Mouse (Mus musculus) hindbrain, embryonic 12.5 days (tissue): ENCODE results near the gene Csde1. TPM values are rescaled to one million over a fixed set of nuclear protein-coding genes. Genes with fewer than 3 reads are reported as not detected.
A peak's percentile ranks its signal among the peaks of the same experiment; 100 is the strongest.

Experiments used
- ATAC-seq: fragments of 200-750 bp; cut with Nextera tagmentation; 2 replicates; pipeline ENCODE4 v1.8.0; 2017; ENCODE audit warnings: moderate TSS enrichment; ENCODE audit not compliant: low FRiP score
- H3K27ac ChIP-seq: fragments of 300-500 bp; sonication (generic); 2 replicates; pipeline ENCODE4 v1.5.1; 2016; ENCODE audit warnings: mild to moderate bottlenecking
- H3K27me3 ChIP-seq: fragments of 300-500 bp; sonication (generic); 2 replicates; pipeline ENCODE4 v1.6.1; 2016; ENCODE audit warnings: mild to moderate bottlenecking
- H3K36me3 ChIP-seq: fragments of 300-500 bp; sonication (generic); 2 replicates; pipeline ENCODE4 v1.6.1; 2016; ENCODE audit warnings: mild to moderate bottlenecking
- H3K4me1 ChIP-seq: fragments of 300-500 bp; sonication (generic); 2 replicates; pipeline ENCODE4 v1.6.1; 2016
- H3K4me2 ChIP-seq: fragments of 300-500 bp; sonication (generic); replicated peaks from 2 replicates; pipeline ENCODE4 v1.6.1; 2016; ENCODE audit warnings: mild to moderate bottlenecking
- H3K4me3 ChIP-seq: fragments of 300-500 bp; sonication (generic); 2 replicates; pipeline ENCODE4 v1.5.1; 2016; ENCODE audit warnings: mild to moderate bottlenecking
- H3K9ac ChIP-seq: fragments of 300-500 bp; sonication (generic); 2 replicates; pipeline ENCODE4 v1.6.1; 2016; ENCODE audit warnings: mild to moderate bottlenecking, moderate library complexity
- H3K9me3 ChIP-seq: fragments of 300-500 bp; sonication (generic); replicated peaks from 2 replicates; pipeline ENCODE4 v1.6.1; 2016; ENCODE audit warnings: mild to moderate bottlenecking
- WGBS: fragments of 180-500 bp; shearing (Covaris S2); methylation state at CpG from one replicate; pipeline ENCODE4 v1.1.7; 2016; 5-methylcytosine and 5-hydroxymethylcytosine counted together
- polyA plus RNA-seq: library from polyadenylated mRNA; unstranded; fragments of >200 nt; fragmentation: Nextera tagmentation; extraction: Ambion mirVana; gene quantifications from 2 replicates; pipeline ENCODE4 v1.2.1, GENCODE M21; 2016

Gene Csde1
- polyA plus RNA-seq, 1 experiment from 2014 or later = 499 TPM

DNA sequence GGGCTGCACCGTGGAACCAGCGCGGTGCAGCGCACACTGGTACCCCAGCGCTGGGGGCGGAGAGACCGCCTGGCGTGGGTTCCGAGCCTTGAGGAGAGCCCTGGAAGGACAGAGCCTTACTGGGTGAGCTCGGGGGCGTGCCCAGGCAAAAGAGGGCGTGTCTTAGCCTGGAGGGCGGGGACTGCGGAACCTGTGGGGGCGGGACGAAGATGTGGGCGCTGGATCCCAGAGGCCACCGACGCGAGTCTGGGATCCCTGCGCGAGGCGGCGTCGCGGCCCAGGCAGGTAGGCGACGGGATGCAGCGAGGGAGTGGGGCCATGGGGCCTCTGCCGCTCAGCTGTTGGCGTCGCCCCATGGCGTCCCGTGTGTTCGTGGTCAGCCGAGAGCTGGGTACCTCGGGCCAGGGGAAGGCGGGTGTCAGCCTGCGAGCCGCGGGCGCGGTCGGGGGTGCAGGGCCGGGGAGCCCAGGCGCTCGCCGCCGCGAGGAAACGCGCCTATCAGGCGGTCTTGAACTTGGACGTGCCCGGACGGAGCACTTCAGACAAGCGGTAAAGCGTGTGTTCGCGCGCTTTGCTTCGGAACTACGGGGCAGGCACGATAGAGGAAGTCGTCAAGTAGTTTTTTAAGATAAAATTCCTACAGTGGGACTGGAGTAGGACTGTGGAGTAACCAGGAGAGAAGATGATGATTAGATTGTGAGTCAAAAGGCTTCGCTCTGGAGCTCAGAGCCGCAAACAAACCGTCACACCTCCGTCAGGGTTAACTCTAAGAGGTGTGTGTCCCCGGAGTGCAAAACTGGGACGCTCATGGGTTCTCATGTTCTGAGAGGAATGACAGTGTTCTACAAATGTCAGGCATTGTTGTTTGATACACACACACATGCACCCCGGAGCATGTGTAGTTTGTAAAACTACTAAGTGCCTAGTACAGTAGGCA is 82.5 kb downstream of the Csde1 start, which contains the start of gene Dennd2c:
Gene Dennd2c, plus strand, starts transcription at position 151 of the 937 bp plus-strand sequence.
- peak; percentile 93 for ATAC-seq
- Histone ChIP-seq H3K36me3 (no peaks in the 10 kb centered on the region), H3K4me1 (peaks cover 13% of the 10 kb centered on the region), H3K27me3 (peaks cover 36% of the 10 kb centered on the region), H3K9ac (peak within 1 kb of the TSS; percentile 63), H3K27ac (no peak within 1 kb of the TSS), H3K9me3 (no peaks in the 10 kb centered on the region), H3K4me3 (peak within 1 kb of the TSS; percentile 66), H3K4me2 (peak within 1 kb of the TSS; percentile 93)
- 1% methylated on average over 72 of the region's 72 CpGs for WGBS

Other genes starting within 250 kb of the Csde1 start
- gene Tshb, start 237.7 kb upstream of the Csde1 start, polyA plus RNA-seq = 0.07 and 0.17 TPM in 2 replicates
- gene Sycp1, start 84.3 kb upstream of the Csde1 start, polyA plus RNA-seq = not detected in 2 replicates
- not detected in 2 replicates for gene Nr1h5, start 56.3 kb upstream of the Csde1 start, polyA plus RNA-seq
- 71.7 and 89.3 TPM in 2 replicates for gene Sike1, start 24.7 kb upstream of the Csde1 start, polyA plus RNA-seq
- 124 and 127 TPM in 2 replicates for gene Nras, start 37.9 kb downstream of the Csde1 start, polyA plus RNA-seq
- gene Ampd1, start 53.6 kb downstream of the Csde1 start, polyA plus RNA-seq = 0.48 TPM in 1 of 2 replicates, not detected in the other
- gene Dennd2c, start 82.2 kb downstream of the Csde1 start, polyA plus RNA-seq = 3.6 and 4.3 TPM in 2 replicates
- gene Bcas2, start 151.2 kb downstream of the Csde1 start, polyA plus RNA-seq = 226 and 235 TPM in 2 replicates